Mouse (Mus musculus) G1E (cell line): Measurements from ENCODE around the gene Akap13. TPM values are rescaled to one million over a fixed set of nuclear protein-coding genes. Genes with fewer than 3 reads are reported as not detected.

Experiments used
- ATAC-seq: 2 replicates; pipeline ENCODE4 v1.8.0; 2016; ENCODE audit warnings: mild to moderate bottlenecking; ENCODE audit not compliant: insufficient number of reproducible peaks, poor library complexity, low FRiP score, severe bottlenecking; ENCODE audit errors: extremely low read depth
- DNase-seq: peaks from one replicate; pipeline ENCODE4 v3.0.0; 2012; ENCODE audit warnings: low spot score
- H3K27me3 ChIP-seq: 2 replicates; pipeline ENCODE4 v1.6.1; 2012; ENCODE audit warnings: mild to moderate bottlenecking, low read length, inconsistent platforms; ENCODE audit not compliant: insufficient read depth
- H3K36me3 ChIP-seq: replicated peaks from 2 replicates; pipeline ENCODE3; 2012; ENCODE audit warnings: mild to moderate bottlenecking, inconsistent platforms
- H3K4me1 ChIP-seq: 2 replicates; pipeline ENCODE4 v1.6.1; 2012; ENCODE audit warnings: low read depth, low read length, inconsistent platforms, mixed read lengths; ENCODE audit not compliant: insufficient read depth
- H3K4me3 ChIP-seq: 2 replicates; pipeline ENCODE4 v1.5.1; 2012; ENCODE audit warnings: low read depth, mild to moderate bottlenecking, inconsistent platforms, low read length, moderate library complexity, mixed read lengths
- H3K9me3 ChIP-seq: replicated peaks from 2 replicates; pipeline ENCODE4 v1.6.1; 2012; ENCODE audit warnings: inconsistent platforms
- CTCF ChIP-seq: IDR thresholded peaks from 2 replicates; pipeline ENCODE4 v1.5.1; 2012; ENCODE audit warnings: low read depth, low read length, inconsistent platforms, mixed read lengths
- GATA1 ChIP-seq: IDR thresholded peaks from 2 replicates; pipeline ENCODE4 v1.6.1; 2012; ENCODE audit warnings: borderline replicate concordance, low read length, inconsistent platforms, mixed read lengths
- GATA2 ChIP-seq: IDR thresholded peaks from 2 replicates; pipeline ENCODE4 v1.6.1; 2012; ENCODE audit warnings: low read depth, low read length, inconsistent platforms, borderline replicate concordance
- POLR2AphosphoS5 ChIP-seq: IDR thresholded peaks from 2 replicates; pipeline ENCODE4 v1.6.1; 2012; ENCODE audit warnings: low read depth, low read length, inconsistent platforms; ENCODE audit not compliant: insufficient replicate concordance
- TAL1 ChIP-seq: conservative IDR thresholded peaks from 2 replicates; pipeline ENCODE4 v1.6.1; 2012; ENCODE audit warnings: low read depth, low read length, inconsistent platforms, mixed read lengths
- polyA plus RNA-seq: library from polyadenylated mRNA; stranded (reverse); fragments of >175 nt; gene quantifications from 2 replicates; pipeline ENCODE4 v1.2.3, GENCODE M21; 2012
- total RNA-seq, 2 experiments: library from RNA; stranded (forward) in 1 of 2; stranded (reverse) in 1 of 2; fragments of 200-1000 nt in 1 of 2; fragments of >200 nt in 1 of 2; fragmentation: Nextera tagmentation in 1 of 2; gene quantifications; 2 replicates each; pipeline ENCODE4 v1.2.3; 2014 to 2017

Akap13 gene
- total and polyA plus RNA-seq, 3 experiments: 2.8 to 123 (median 47.0) TPM

- Histone ChIP-seq H3K4me3 (no peak overlapping the region), H3K4me1 (no peaks in the 10 kb centered on the region), H3K36me3 (no peaks in the 10 kb centered on the region), H3K9me3 (no peaks in the 10 kb centered on the region), H3K27me3 (no peaks in the 10 kb centered on the region; the same call in 1 of the 2 replicates)
- ATAC-seq (no peak), DNase-seq (no peak)
- no peak for TF ChIP-seq TAL1
- TF ChIP-seq GATA1: no peak
- TF ChIP-seq POLR2AphosphoS5: no peak
These were observed 26.4 kb upstream of the Akap13 start for GRCm38 (mm10) chr7:75428913-75429312.

- Histone ChIP-seq H3K9me3 (no peaks in the 10 kb centered on the region), H3K4me3 (no peak overlapping the region), H3K27me3 (no peaks in the 10 kb centered on the region; the same call in 1 of the 2 replicates), H3K4me1 (no peaks in the 10 kb centered on the region), H3K36me3 (no peaks in the 10 kb centered on the region)
- no peak for ATAC-seq
- DNase-seq: no peak
- no peak for TF ChIP-seq CTCF
- TF ChIP-seq TAL1: no peak
- no peak for TF ChIP-seq GATA1
- TF ChIP-seq POLR2AphosphoS5: no peak
- no peak for TF ChIP-seq GATA2
These were observed 24.8 kb upstream of the Akap13 start for GRCm38 (mm10) chr7:75430550-75430949.

DNA sequence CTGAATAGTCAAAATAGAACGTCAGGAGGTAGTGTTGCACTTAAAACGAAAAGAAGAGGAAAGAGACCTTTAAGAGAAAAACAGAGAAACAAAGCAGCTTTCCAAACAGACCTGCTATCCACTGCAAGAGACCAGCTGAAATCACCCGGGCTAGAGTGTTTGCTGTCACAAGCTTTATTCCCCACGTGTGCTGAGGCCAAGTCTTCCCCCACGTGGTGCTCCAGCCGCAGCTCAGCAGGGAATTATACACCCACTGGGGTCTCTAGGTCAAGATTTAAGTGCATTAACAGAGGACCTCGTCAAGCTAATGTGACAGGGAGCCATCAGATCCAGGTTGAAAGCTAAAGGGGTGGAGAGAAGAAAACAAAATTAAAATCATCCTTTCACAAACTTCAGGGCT, 24.3 kb upstream of the Akap13 start:
- TF ChIP-seq TAL1: no peak
- no peak for TF ChIP-seq GATA2
- no peak for TF ChIP-seq GATA1
- no peak for TF ChIP-seq POLR2AphosphoS5
- TF ChIP-seq CTCF: no peak
- H3K36me3 ChIP-seq: no peaks in the 10 kb centered on the region

DNA sequence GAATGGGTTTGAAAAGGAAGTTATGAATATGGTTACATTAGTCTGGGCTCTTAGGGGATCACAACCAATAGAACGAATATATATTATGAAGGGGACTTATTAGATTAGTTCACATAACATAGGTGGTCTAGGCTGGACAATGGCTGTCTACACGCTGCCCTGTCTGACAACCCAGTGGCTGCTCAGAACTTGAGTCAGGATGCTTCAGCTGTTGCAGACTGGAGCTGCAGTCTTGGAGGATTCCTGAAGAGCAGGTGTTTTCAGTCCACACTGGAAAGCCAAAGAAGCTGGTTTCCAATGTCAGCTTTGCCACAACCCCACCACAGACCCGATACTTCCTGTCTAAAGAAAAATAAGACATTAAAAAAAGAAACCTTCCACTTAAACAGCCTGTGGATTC, 23.3 kb upstream of the Akap13 start:
- H3K4me1 ChIP-seq: no peaks in the 10 kb centered on the region
- no peaks in the 10 kb centered on the region for H3K36me3 ChIP-seq
- no peaks in the 10 kb centered on the region for H3K9me3 ChIP-seq
- H3K27me3 ChIP-seq: no peaks in the 10 kb centered on the region; the same call in 1 of the 2 replicates
- no peak for ATAC-seq
- no peak for TF ChIP-seq GATA2
- TF ChIP-seq POLR2AphosphoS5: no peak
- no peak for TF ChIP-seq GATA1
- no peak for TF ChIP-seq CTCF
- no peak for TF ChIP-seq TAL1
- no peak overlapping the region for H3K4me3 ChIP-seq
- no peak for DNase-seq

More for the DNA sequence above, 24.3 kb upstream of the Akap13 start:
- no peak for DNase-seq
- no peak for ATAC-seq
- Histone ChIP-seq H3K27me3 (no peaks in the 10 kb centered on the region; the same call in 1 of the 2 replicates), H3K4me3 (no peak overlapping the region), H3K4me1 (no peaks in the 10 kb centered on the region), H3K9me3 (no peaks in the 10 kb centered on the region)

DNA sequence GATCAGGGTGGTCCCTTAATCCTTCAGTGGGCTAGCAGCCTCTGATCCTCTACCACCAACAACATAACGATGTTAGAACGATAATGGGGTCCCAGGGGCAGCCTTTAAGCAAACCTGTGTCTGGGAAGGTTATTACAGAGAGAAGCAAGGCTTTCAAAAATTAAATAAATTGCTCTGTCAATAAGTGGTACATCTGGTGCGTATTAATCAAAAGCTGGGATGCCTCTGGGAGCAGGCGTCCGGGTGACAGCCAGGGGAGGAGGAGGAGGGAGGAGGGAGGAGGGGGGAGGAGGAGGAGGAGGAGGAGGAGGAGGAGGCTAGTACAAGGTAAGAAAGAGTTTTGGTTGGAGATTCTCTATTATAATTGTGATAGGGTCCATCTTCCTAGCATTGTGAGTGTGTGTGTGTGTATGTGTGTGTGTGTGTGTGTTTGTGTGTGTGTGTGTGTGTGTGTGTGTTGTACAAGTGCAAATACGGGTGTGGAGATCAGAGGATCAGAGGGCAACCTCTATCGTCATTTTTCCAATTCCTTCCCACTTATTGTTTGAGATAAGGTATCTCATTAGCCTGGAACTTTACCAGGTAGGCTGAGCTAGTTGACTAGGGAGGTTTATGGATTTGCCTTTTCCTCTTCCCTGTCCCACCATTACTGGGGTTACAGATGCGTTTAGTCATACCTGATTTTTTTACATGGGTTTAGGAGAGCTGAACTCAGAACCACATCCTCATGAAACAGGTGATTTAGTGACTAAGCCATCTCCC, 18.7 kb upstream of the Akap13 start:
- TF ChIP-seq CTCF (no peak), TAL1 (no peak), GATA2 (no peak), GATA1 (no peak), POLR2AphosphoS5 (no peak)
- Histone ChIP-seq H3K4me3 (no peak overlapping the region), H3K27me3 (no peaks in the 10 kb centered on the region), H3K4me1 (no peaks in the 10 kb centered on the region), H3K36me3 (no peaks in the 10 kb centered on the region), H3K9me3 (no peaks in the 10 kb centered on the region)
- DNase-seq (no peak), ATAC-seq (no peak)

- TF ChIP-seq GATA1: no peak
- TF ChIP-seq TAL1: no peak
- no peak for TF ChIP-seq CTCF
- no peak for TF ChIP-seq GATA2
- no peak for TF ChIP-seq POLR2AphosphoS5
These were observed 15.8 kb upstream of the Akap13 start for GRCm38 (mm10) chr7:75439570-75439969.

DNA sequence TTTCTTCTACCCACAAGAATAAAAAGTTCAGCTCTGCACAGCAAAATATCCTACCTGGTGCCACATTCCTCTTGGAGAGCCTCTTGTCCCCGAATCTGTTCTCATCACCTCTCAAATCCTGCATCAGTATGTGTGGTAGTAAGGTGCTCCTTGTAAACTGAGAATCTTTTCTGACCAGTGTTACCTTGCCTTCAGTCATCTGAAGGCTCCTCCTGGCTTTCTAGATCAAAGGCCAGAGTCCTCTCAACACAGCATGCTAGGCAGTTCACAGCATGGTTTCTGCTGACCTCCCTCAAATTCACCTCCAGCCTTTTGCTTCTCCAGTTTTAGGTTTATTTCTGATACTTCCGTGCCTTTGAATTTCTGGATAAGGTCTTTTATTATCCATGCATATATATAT, 15.1 kb upstream of the Akap13 start:
- Histone ChIP-seq H3K27me3 (no peaks in the 10 kb centered on the region), H3K9me3 (no peaks in the 10 kb centered on the region), H3K36me3 (no peaks in the 10 kb centered on the region), H3K4me1 (no peaks in the 10 kb centered on the region), H3K4me3 (no peak overlapping the region)
- no peak for ATAC-seq
- no peak for DNase-seq
- TF ChIP-seq CTCF (no peak), POLR2AphosphoS5 (no peak), TAL1 (no peak), GATA2 (no peak), GATA1 (no peak)

More at GRCm38 (mm10) chr7:75439570-75439969, 15.8 kb upstream of the Akap13 start:
- H3K27me3 ChIP-seq: no peaks in the 10 kb centered on the region
- H3K36me3 ChIP-seq: no peaks in the 10 kb centered on the region
- no peaks in the 10 kb centered on the region for H3K4me1 ChIP-seq
- H3K4me3 ChIP-seq: no peak overlapping the region
- no peak for ATAC-seq
- no peaks in the 10 kb centered on the region for H3K9me3 ChIP-seq
- DNase-seq: no peak
